Mouse (Mus musculus) G1E (cell line): ENCODE measurements around the gene Ddx55. TPM values are rescaled to one million over a fixed set of nuclear protein-coding genes. Genes with fewer than 3 reads are reported as not detected.

Source experiments
- ATAC-seq: 2 replicates; pipeline ENCODE4 v1.8.0; 2016; ENCODE audit warnings: mild to moderate bottlenecking; ENCODE audit not compliant: insufficient number of reproducible peaks, poor library complexity, low FRiP score, severe bottlenecking; ENCODE audit errors: extremely low read depth
- DNase-seq: peaks from one replicate; pipeline ENCODE4 v3.0.0; 2012; ENCODE audit warnings: low spot score
- H3K27me3 ChIP-seq: 2 replicates; pipeline ENCODE4 v1.6.1; 2012; ENCODE audit warnings: mild to moderate bottlenecking, low read length, inconsistent platforms; ENCODE audit not compliant: insufficient read depth
- H3K36me3 ChIP-seq: replicated peaks from 2 replicates; pipeline ENCODE3; 2012; ENCODE audit warnings: mild to moderate bottlenecking, inconsistent platforms
- H3K4me1 ChIP-seq: 2 replicates; pipeline ENCODE4 v1.6.1; 2012; ENCODE audit warnings: low read depth, low read length, inconsistent platforms, mixed read lengths; ENCODE audit not compliant: insufficient read depth
- H3K4me3 ChIP-seq: 2 replicates; pipeline ENCODE4 v1.5.1; 2012; ENCODE audit warnings: low read depth, mild to moderate bottlenecking, inconsistent platforms, low read length, moderate library complexity, mixed read lengths
- H3K9me3 ChIP-seq: replicated peaks from 2 replicates; pipeline ENCODE4 v1.6.1; 2012; ENCODE audit warnings: inconsistent platforms
- CTCF ChIP-seq: IDR thresholded peaks from 2 replicates; pipeline ENCODE4 v1.5.1; 2012; ENCODE audit warnings: low read depth, low read length, inconsistent platforms, mixed read lengths
- GATA1 ChIP-seq: IDR thresholded peaks from 2 replicates; pipeline ENCODE4 v1.6.1; 2012; ENCODE audit warnings: borderline replicate concordance, low read length, inconsistent platforms, mixed read lengths
- GATA2 ChIP-seq: IDR thresholded peaks from 2 replicates; pipeline ENCODE4 v1.6.1; 2012; ENCODE audit warnings: low read depth, low read length, inconsistent platforms, borderline replicate concordance
- POLR2AphosphoS5 ChIP-seq: IDR thresholded peaks from 2 replicates; pipeline ENCODE4 v1.6.1; 2012; ENCODE audit warnings: low read depth, low read length, inconsistent platforms; ENCODE audit not compliant: insufficient replicate concordance
- TAL1 ChIP-seq: conservative IDR thresholded peaks from 2 replicates; pipeline ENCODE4 v1.6.1; 2012; ENCODE audit warnings: low read depth, low read length, inconsistent platforms, mixed read lengths
- polyA plus RNA-seq: library from polyadenylated mRNA; stranded (reverse); fragments of >175 nt; gene quantifications from 2 replicates; pipeline ENCODE4 v1.2.3, GENCODE M21; 2012
- total RNA-seq, 2 experiments: library from RNA; stranded (forward) in 1 of 2; stranded (reverse) in 1 of 2; fragments of 200-1000 nt in 1 of 2; fragments of >200 nt in 1 of 2; fragmentation: Nextera tagmentation in 1 of 2; gene quantifications; 2 replicates each; pipeline ENCODE4 v1.2.3; 2014 to 2017

Gene Ddx55
- total and polyA plus RNA-seq, 3 experiments = 21.7 to 25.6 (median 23.1) TPM

- ATAC-seq = no peak
- TF ChIP-seq POLR2AphosphoS5 (no peak), CTCF (no peak), GATA1 (no peak), GATA2 (no peak), TAL1 (no peak)
- peaks cover 11% of the 10 kb centered on the region for H3K4me1 ChIP-seq
- peaks cover 69% of the 10 kb centered on the region for H3K27me3 ChIP-seq
- no peak overlapping the region for H3K4me3 ChIP-seq
- no peak for DNase-seq
- no peaks in the 10 kb centered on the region for H3K36me3 ChIP-seq
- H3K9me3 ChIP-seq = no peaks in the 10 kb centered on the region
Observed at GRCm38 (mm10) chr5:124510536-124511050, 42.1 kb upstream of the Ddx55 start.

GRCm38 (mm10) chr5:124515789-124516188 lies 36.9 kb upstream of the Ddx55 start:
- DNase-seq (no peak), ATAC-seq (no peak)
- no peaks in the 10 kb centered on the region for H3K36me3 ChIP-seq
- no peak for TF ChIP-seq CTCF
- TF ChIP-seq GATA1 = no peak
- no peak for TF ChIP-seq TAL1
- no peak for TF ChIP-seq POLR2AphosphoS5
- no peak for TF ChIP-seq GATA2
- H3K9me3 ChIP-seq = 0 out of 2 replicates have a peak, but pooled peaks cover 3% of the 10 kb centered on the region
- H3K4me1 ChIP-seq = peaks cover 2% of the 10 kb centered on the region; the same call in 1 of the 2 replicates
- no peak overlapping the region for H3K4me3 ChIP-seq
- peaks cover 48% of the 10 kb centered on the region for H3K27me3 ChIP-seq

GRCm38 (mm10) chr5:124518648-124519047 lies 34.0 kb upstream of the Ddx55 start:
- 0 out of 2 replicates have a peak, but pooled peaks cover 3% of the 10 kb centered on the region for H3K9me3 ChIP-seq
- H3K36me3 ChIP-seq = no peaks in the 10 kb centered on the region
- DNase-seq = no peak
- H3K4me1 ChIP-seq = peaks cover 10% of the 10 kb centered on the region
- ATAC-seq = no peak
- H3K4me3 ChIP-seq = no peak overlapping the region
- TF ChIP-seq GATA1 = no peak
- no peak for TF ChIP-seq GATA2
- TF ChIP-seq TAL1 = no peak
- TF ChIP-seq POLR2AphosphoS5 = no peak
- no peak for TF ChIP-seq CTCF
- H3K27me3 ChIP-seq = peaks cover 35% of the 10 kb centered on the region

- 0 out of 2 replicates have a peak, but pooled peaks cover 3% of the 10 kb centered on the region for H3K9me3 ChIP-seq
- TF ChIP-seq TAL1 = no peak
- no peak for TF ChIP-seq GATA2
- TF ChIP-seq CTCF = no peak
- TF ChIP-seq GATA1 = no peak
- TF ChIP-seq POLR2AphosphoS5 = no peak
- no peak for DNase-seq
Observed at GRCm38 (mm10) chr5:124521588-124521987, 31.1 kb upstream of the Ddx55 start.

GRCm38 (mm10) chr5:124523032-124523431 lies 29.6 kb upstream of the Ddx55 start:
- no peak for TF ChIP-seq CTCF
- TF ChIP-seq POLR2AphosphoS5 = no peak
- peaks cover 10% of the 10 kb centered on the region for H3K4me1 ChIP-seq
- H3K36me3 ChIP-seq = no peaks in the 10 kb centered on the region
- peaks cover 30% of the 10 kb centered on the region for H3K27me3 ChIP-seq
- no peak overlapping the region for H3K4me3 ChIP-seq
- DNase-seq (no peak), ATAC-seq (no peak)
- no peaks in the 10 kb centered on the region for H3K9me3 ChIP-seq

More at GRCm38 (mm10) chr5:124521588-124521987, 31.1 kb upstream of the Ddx55 start:
- peaks cover 10% of the 10 kb centered on the region for H3K4me1 ChIP-seq
- no peak for ATAC-seq
- H3K27me3 ChIP-seq = peaks cover 29% of the 10 kb centered on the region
- H3K4me3 ChIP-seq = no peak overlapping the region
- H3K36me3 ChIP-seq = no peaks in the 10 kb centered on the region

- no peak for ATAC-seq
- Histone ChIP-seq H3K9me3 (no peaks in the 10 kb centered on the region), H3K4me1 (peaks cover 13% of the 10 kb centered on the region), H3K36me3 (no peaks in the 10 kb centered on the region), H3K4me3 (no peak overlapping the region), H3K27me3 (peaks cover 34% of the 10 kb centered on the region)
- TF ChIP-seq POLR2AphosphoS5 = no peak
- TF ChIP-seq GATA2 = no peak
- no peak for TF ChIP-seq GATA1
- TF ChIP-seq CTCF = no peak
- TF ChIP-seq TAL1 = no peak
- DNase-seq = no peak
Observed at GRCm38 (mm10) chr5:124524943-124525342, 27.7 kb upstream of the Ddx55 start.
